Mouse (Mus musculus) heart, embryonic 13.5 days (tissue): ENCODE measurements around the gene Gm43518. TPM values are rescaled to one million over a fixed set of nuclear protein-coding genes. Genes with fewer than 3 reads are reported as not detected.

ENCODE experiments used
- ATAC-seq: fragments of 200-750 bp; cut with Nextera tagmentation; 2 replicates; pipeline ENCODE4 v1.8.0; 2017; ENCODE audit warnings: moderate TSS enrichment; ENCODE audit not compliant: insufficient number of reproducible peaks, low FRiP score, low TSS enrichment; ENCODE audit errors: extremely low read depth
- H3K27ac ChIP-seq: fragments of 300-500 bp; sonication (generic); replicated peaks from 2 replicates; pipeline ENCODE4 v1.5.1; 2015; ENCODE audit warnings: moderate library complexity, mild to moderate bottlenecking, inconsistent platforms
- H3K27me3 ChIP-seq: fragments of 300-500 bp; sonication (generic); replicated peaks from 2 replicates; pipeline ENCODE4 v1.6.1; 2015; ENCODE audit warnings: mild to moderate bottlenecking, inconsistent platforms
- H3K36me3 ChIP-seq: fragments of 300-500 bp; sonication (generic); 2 replicates; pipeline ENCODE4 v1.6.1; 2015; ENCODE audit warnings: mild to moderate bottlenecking, inconsistent platforms
- H3K4me1 ChIP-seq: fragments of 300-500 bp; sonication (generic); 2 replicates; pipeline ENCODE4 v1.6.1; 2015; ENCODE audit warnings: inconsistent platforms
- H3K4me2 ChIP-seq: fragments of 300-500 bp; sonication (generic); 2 replicates; pipeline ENCODE4 v1.6.1; 2015; ENCODE audit warnings: inconsistent platforms, mild to moderate bottlenecking, moderate library complexity
- H3K4me3 ChIP-seq: fragments of 300-500 bp; sonication (generic); 2 replicates; pipeline ENCODE4 v1.5.1; 2015; ENCODE audit warnings: moderate library complexity, mild to moderate bottlenecking, inconsistent platforms
- H3K9ac ChIP-seq: fragments of 300-500 bp; sonication (generic); 2 replicates; pipeline ENCODE4 v1.6.1; 2015; ENCODE audit warnings: inconsistent platforms, mild to moderate bottlenecking, moderate library complexity
- H3K9me3 ChIP-seq: fragments of 300-500 bp; sonication (generic); 2 replicates; pipeline ENCODE4 v1.6.1; 2016; ENCODE audit warnings: inconsistent platforms
- WGBS: fragments of 180-500 bp; shearing (Covaris S2); methylation state at CpG from one replicate; pipeline ENCODE4 v1.1.7; 2015; ENCODE audit warnings: mixed read lengths; 5-methylcytosine and 5-hydroxymethylcytosine counted together
- polyA plus RNA-seq: library from polyadenylated mRNA; unstranded; fragments of >200 nt; fragmentation: Nextera tagmentation; extraction: Ambion mirVana; gene quantifications from 2 replicates; pipeline ENCODE4 v1.2.1, GENCODE M21; 2015

The Gm43518 gene
- polyA plus RNA-seq, 1 experiment from 2014 or later, result 1.3 TPM

DNA sequence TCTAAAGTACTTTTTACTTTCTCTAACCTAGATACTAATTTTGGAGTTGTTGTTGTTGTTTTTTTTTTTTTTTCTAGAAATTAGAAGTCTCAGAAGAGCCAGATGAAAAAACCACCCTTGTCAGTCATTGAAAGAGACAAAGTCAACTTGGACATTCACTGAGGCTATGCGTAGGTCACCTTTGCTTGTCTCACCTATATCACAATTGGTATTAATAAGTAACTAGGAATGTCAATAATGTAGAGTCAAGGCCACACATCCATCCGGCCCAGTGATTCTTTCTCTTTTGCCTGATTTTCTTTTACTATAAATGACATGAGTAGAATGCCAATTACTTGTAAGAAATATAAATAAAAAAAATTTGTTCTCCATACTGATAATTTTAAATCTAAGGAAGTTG lies 39.5 kb downstream of the Gm43518 start:
- no peak overlapping the region for H3K9ac ChIP-seq
- no peaks in the 10 kb centered on the region for H3K9me3 ChIP-seq
- peaks cover 7% of the 10 kb centered on the region; the same call in 1 of the 2 replicates for H3K27me3 ChIP-seq
- peaks cover 6% of the 10 kb centered on the region; the same call in 1 of the 2 replicates for H3K4me1 ChIP-seq
- no peak for ATAC-seq
- H3K4me2 ChIP-seq, result no peak overlapping the region
- WGBS, result 88% methylated on average over 2 of the region's 2 CpGs
- no peak overlapping the region for H3K27ac ChIP-seq
- H3K4me3 ChIP-seq, result no peak overlapping the region
- no peaks in the 10 kb centered on the region for H3K36me3 ChIP-seq

- H3K27me3 ChIP-seq, result peaks cover 24% of the 10 kb centered on the region
- no peak overlapping the region for H3K4me3 ChIP-seq
- peaks cover 10% of the 10 kb centered on the region; the same call in 1 of the 2 replicates for H3K4me1 ChIP-seq
- 60% methylated on average over 5 of the region's 5 CpGs for WGBS
- H3K4me2 ChIP-seq, result no peak overlapping the region
- H3K36me3 ChIP-seq, result no peaks in the 10 kb centered on the region
- ATAC-seq, result no peak
- H3K27ac ChIP-seq, result no peak overlapping the region
- H3K9me3 ChIP-seq, result no peaks in the 10 kb centered on the region
- no peak overlapping the region for H3K9ac ChIP-seq
These were observed 41.2 kb downstream of the Gm43518 start for GRCm38 (mm10) chr5:123968468-123968867.

- Histone ChIP-seq H3K9me3 (no peaks in the 10 kb centered on the region), H3K4me3 (no peak overlapping the region), H3K36me3 (no peaks in the 10 kb centered on the region), H3K27me3 (peaks cover 24% of the 10 kb centered on the region), H3K4me2 (no peak overlapping the region), H3K9ac (no peak overlapping the region), H3K27ac (no peak overlapping the region), H3K4me1 (peaks cover 12% of the 10 kb centered on the region; the same call in 1 of the 2 replicates)
- no peak for ATAC-seq
- WGBS, result 71% methylated on average over 8 of the region's 8 CpGs
These were observed 42.0 kb downstream of the Gm43518 start for GRCm38 (mm10) chr5:123969216-123969615.

- Histone ChIP-seq H3K9me3 (no peaks in the 10 kb centered on the region), H3K27ac (no peak overlapping the region), H3K4me2 (no peak overlapping the region), H3K27me3 (peaks cover 36% of the 10 kb centered on the region), H3K4me3 (no peak overlapping the region), H3K9ac (no peak overlapping the region), H3K36me3 (no peaks in the 10 kb centered on the region), H3K4me1 (peaks cover 17% of the 10 kb centered on the region)
- 74% methylated on average over 4 of the region's 4 CpGs for WGBS
- no peak for ATAC-seq
These were observed 43.4 kb downstream of the Gm43518 start for GRCm38 (mm10) chr5:123970576-123970975.

- H3K9me3 ChIP-seq, result no peaks in the 10 kb centered on the region
- H3K4me3 ChIP-seq, result no peak overlapping the region
- peaks cover 55% of the 10 kb centered on the region for H3K27me3 ChIP-seq
- ATAC-seq, result no peak
- no peak overlapping the region for H3K27ac ChIP-seq
- no peak overlapping the region for H3K9ac ChIP-seq
- peaks cover 24% of the 10 kb centered on the region for H3K4me1 ChIP-seq
- H3K4me2 ChIP-seq, result no peak overlapping the region
- no peaks in the 10 kb centered on the region for H3K36me3 ChIP-seq
- 65% methylated on average over 6 of the region's 6 CpGs for WGBS
These were observed 45.2 kb downstream of the Gm43518 start for GRCm38 (mm10) chr5:123972453-123972852.

DNA sequence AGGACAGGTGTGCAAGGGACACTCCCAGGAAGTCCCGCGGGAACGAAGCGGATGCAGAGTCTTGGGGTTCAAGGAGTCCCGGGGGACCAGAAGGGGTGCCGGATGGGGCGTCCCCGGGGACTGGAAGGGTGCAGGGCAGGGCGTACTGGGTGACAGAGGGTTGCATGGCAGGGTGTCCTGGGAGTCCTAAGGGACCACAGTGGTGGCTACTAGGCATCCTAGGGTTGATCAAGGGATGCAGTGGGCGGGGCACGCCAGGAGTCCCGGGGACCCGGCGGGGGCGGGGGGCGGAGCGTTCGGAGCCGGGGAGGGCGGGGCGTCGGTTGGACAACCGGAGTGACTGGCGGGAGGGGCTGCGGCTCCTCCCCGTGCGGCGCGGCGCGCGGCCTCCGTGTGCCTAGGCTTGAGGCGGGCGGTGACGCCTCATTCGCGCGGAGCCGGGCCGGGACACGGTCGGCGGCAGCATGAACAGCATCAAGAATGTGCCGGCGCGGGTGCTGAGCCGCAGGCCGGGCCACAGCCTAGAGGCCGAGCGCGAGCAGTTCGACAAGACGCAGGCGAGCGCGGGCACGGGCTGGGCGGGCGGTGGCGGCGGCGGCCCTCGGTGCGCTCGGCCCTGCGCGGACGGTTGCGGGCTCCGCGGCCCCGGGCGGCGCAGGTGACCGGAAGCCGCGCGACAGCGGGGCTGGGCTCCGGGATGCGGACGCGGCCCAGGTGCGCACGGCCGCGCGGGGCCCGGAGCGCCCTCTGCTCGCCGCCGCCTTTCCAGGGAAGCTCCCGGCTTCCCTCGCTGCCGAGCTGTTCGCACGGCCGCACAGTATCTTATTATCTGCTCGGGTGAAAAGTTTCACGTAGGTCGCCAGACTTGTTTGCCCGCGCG lies 46.3 kb downstream of the Gm43518 start, which contains the start of gene Hip1r:
Hip1r (plus strand) TSS at position 330 of the 880 bp plus-strand sequence.
- peaks cover 59% of the 10 kb centered on the region for H3K27me3 ChIP-seq
- H3K9ac ChIP-seq, result peak within 1 kb of the TSS; percentile 87
- H3K27ac ChIP-seq, result peak within 1 kb of the TSS; percentile 15; the same call in 1 of the 2 replicates
- H3K4me1 ChIP-seq, result peaks cover 35% of the 10 kb centered on the region
- 2% methylated on average over 86 of the region's 106 CpGs for WGBS
- H3K36me3 ChIP-seq, result no peaks in the 10 kb centered on the region
- peak; percentile 56 for ATAC-seq
- H3K4me3 ChIP-seq, result peak within 1 kb of the TSS; percentile 77
- peak within 1 kb of the TSS; percentile 99 for H3K4me2 ChIP-seq
- no peaks in the 10 kb centered on the region for H3K9me3 ChIP-seq

GRCm38 (mm10) chr5:123974179-123974485 lies 46.9 kb downstream of the Gm43518 start:
- Histone ChIP-seq H3K4me2 (peak overlapping the region; percentile 99), H3K4me3 (peak overlapping the region; percentile 77), H3K9me3 (no peaks in the 10 kb centered on the region), H3K4me1 (peaks cover 36% of the 10 kb centered on the region), H3K27ac (peak overlapping the region; percentile 15; the same call in 1 of the 2 replicates), H3K9ac (peak overlapping the region; percentile 87), H3K36me3 (no peaks in the 10 kb centered on the region), H3K27me3 (peaks cover 59% of the 10 kb centered on the region)
- no peak for ATAC-seq
- under 1% methylated on average over 14 of the region's 14 CpGs for WGBS

GRCm38 (mm10) chr5:123974616-123975111 lies 47.4 kb downstream of the Gm43518 start:
- 43% methylated on average over 11 of the region's 11 CpGs for WGBS
- Histone ChIP-seq H3K4me2 (peak overlapping the region; percentile 99), H3K9ac (peak overlapping the region; percentile 87), H3K27me3 (peaks cover 59% of the 10 kb centered on the region), H3K4me3 (peak overlapping the region; percentile 77), H3K36me3 (no peaks in the 10 kb centered on the region), H3K4me1 (peaks cover 41% of the 10 kb centered on the region), H3K9me3 (no peaks in the 10 kb centered on the region), H3K27ac (no peak overlapping the region)
- ATAC-seq, result no peak

- H3K9ac ChIP-seq, result peak overlapping the region; percentile 52; the same call in 1 of the 2 replicates
- no peaks in the 10 kb centered on the region for H3K9me3 ChIP-seq
- no peak overlapping the region for H3K27ac ChIP-seq
- H3K4me1 ChIP-seq, result peaks cover 52% of the 10 kb centered on the region
- 49% methylated on average over 6 of the region's 6 CpGs for WGBS
- H3K36me3 ChIP-seq, result no peaks in the 10 kb centered on the region
- ATAC-seq, result no peak
- no peak overlapping the region for H3K4me3 ChIP-seq
- H3K4me2 ChIP-seq, result no peak overlapping the region
- H3K27me3 ChIP-seq, result peaks cover 56% of the 10 kb centered on the region
These were observed 48.5 kb downstream of the Gm43518 start for GRCm38 (mm10) chr5:123975668-123976180.

- H3K27ac ChIP-seq, result no peak overlapping the region
- no peak overlapping the region for H3K4me2 ChIP-seq
- no peak overlapping the region for H3K4me3 ChIP-seq
- ATAC-seq, result no peak
- H3K27me3 ChIP-seq, result peaks cover 48% of the 10 kb centered on the region
- peaks cover 67% of the 10 kb centered on the region for H3K4me1 ChIP-seq
- no peaks in the 10 kb centered on the region for H3K9me3 ChIP-seq
- H3K36me3 ChIP-seq, result no peaks in the 10 kb centered on the region
- no peak overlapping the region for H3K9ac ChIP-seq
- 60% methylated on average over 3 of the region's 3 CpGs for WGBS
These were observed 50.0 kb downstream of the Gm43518 start for GRCm38 (mm10) chr5:123977231-123977630.

DNA sequence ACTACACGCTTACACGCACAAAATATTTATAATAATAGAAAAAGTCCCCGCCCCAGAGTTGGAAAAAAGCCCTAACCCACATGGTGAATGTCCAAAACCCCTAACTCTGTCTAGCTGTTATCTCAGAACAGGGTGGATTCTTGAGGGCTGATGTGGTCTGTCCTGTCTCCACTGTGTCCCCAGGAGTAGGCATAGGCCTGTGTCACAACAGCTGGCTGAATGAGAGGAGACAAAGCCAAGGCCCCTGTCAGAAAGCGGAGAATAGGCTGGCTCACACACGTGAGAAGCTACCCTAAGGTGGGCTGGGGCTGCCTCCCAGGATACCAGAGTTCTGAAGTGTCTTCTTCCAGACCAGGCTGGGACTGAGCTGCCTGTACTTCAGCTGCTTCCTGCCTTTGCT lies 50.9 kb downstream of the Gm43518 start:
- no peaks in the 10 kb centered on the region for H3K36me3 ChIP-seq
- no peak for ATAC-seq
- H3K4me2 ChIP-seq, result no peak overlapping the region
- peaks cover 39% of the 10 kb centered on the region for H3K27me3 ChIP-seq
- WGBS, result 63% methylated on average over 5 of the region's 5 CpGs
- H3K4me1 ChIP-seq, result peaks cover 75% of the 10 kb centered on the region
- no peaks in the 10 kb centered on the region for H3K9me3 ChIP-seq
- no peak overlapping the region for H3K4me3 ChIP-seq
- H3K9ac ChIP-seq, result peak overlapping the region; percentile 4; the same call in 1 of the 2 replicates
- no peak overlapping the region for H3K27ac ChIP-seq
